Mouse (Mus musculus) intestine, embryonic 14.5 days (tissue): ENCODE measurements at regions not wholly inside any gene's neighbourhood (a gene's known extent, or its start where the extent isn't known, plus 50 kb on each side); places are given as distances from the start of the nearest gene placed in this dataset.
"Not testable (repeated sequence)": the region's sequence is repeated elsewhere in the genome, so short reads cannot be mapped to it uniquely, and the experiment has no call there.

Source experiments
- ATAC-seq: fragments of 200-750 bp; cut with Nextera tagmentation; replicated peaks from 2 replicates; pipeline ENCODE4 v1.8.0; 2017; ENCODE audit warnings: low read depth, moderate number of reproducible peaks, moderate TSS enrichment, moderate library complexity; ENCODE audit not compliant: low FRiP score, low TSS enrichment
- DNase-seq: peaks from one replicate; pipeline ENCODE4 v3.0.0-alpha.2; 2018; ENCODE audit warnings: low spot score
- H3K27ac ChIP-seq: fragments of 300-500 bp; sonication (generic); 2 replicates; pipeline ENCODE4 v1.5.1; 2014; ENCODE audit warnings: low read depth, mild to moderate bottlenecking, control low read depth
- H3K27me3 ChIP-seq: fragments of 300-500 bp; sonication (generic); replicated peaks from 2 replicates; pipeline ENCODE4 v1.6.1; 2014; ENCODE audit warnings: low read length, control low read depth; ENCODE audit not compliant: control insufficient read depth, insufficient read depth
- H3K36me3 ChIP-seq: fragments of 300-500 bp; sonication (generic); 2 replicates; pipeline ENCODE4 v1.6.1; 2014; ENCODE audit warnings: low read length, control low read depth; ENCODE audit not compliant: control insufficient read depth, insufficient read depth
- H3K4me1 ChIP-seq: fragments of 300-500 bp; sonication (generic); replicated peaks from 2 replicates; pipeline ENCODE4 v1.6.1; 2014; ENCODE audit warnings: low read length, control low read depth, mixed read lengths; ENCODE audit not compliant: control insufficient read depth, insufficient read depth
- H3K4me2 ChIP-seq: fragments of 300-500 bp; sonication (generic); 2 replicates; pipeline ENCODE4 v1.6.1; 2014; ENCODE audit warnings: low read length
- H3K4me3 ChIP-seq: fragments of 300-500 bp; sonication (generic); 2 replicates; pipeline ENCODE4 v1.5.1; 2014; ENCODE audit warnings: low read depth, low read length, control low read depth, mixed read lengths
- H3K9ac ChIP-seq: fragments of 300-500 bp; sonication (generic); 2 replicates; pipeline ENCODE4 v1.6.1; 2014; ENCODE audit warnings: mild to moderate bottlenecking, low read length
- H3K9me3 ChIP-seq: fragments of 300-500 bp; sonication (generic); 2 replicates; pipeline ENCODE4 v1.6.1; 2016; ENCODE audit warnings: low read length, control low read depth; ENCODE audit not compliant: control insufficient read depth
- WGBS: fragments of 180-500 bp; shearing (Covaris S2); extraction: QIAGEN DNeasy Blood & Tissue Kit; methylation state at CpG from one replicate; pipeline ENCODE4 v1.1.7; 2014; 5-methylcytosine and 5-hydroxymethylcytosine counted together

DNA sequence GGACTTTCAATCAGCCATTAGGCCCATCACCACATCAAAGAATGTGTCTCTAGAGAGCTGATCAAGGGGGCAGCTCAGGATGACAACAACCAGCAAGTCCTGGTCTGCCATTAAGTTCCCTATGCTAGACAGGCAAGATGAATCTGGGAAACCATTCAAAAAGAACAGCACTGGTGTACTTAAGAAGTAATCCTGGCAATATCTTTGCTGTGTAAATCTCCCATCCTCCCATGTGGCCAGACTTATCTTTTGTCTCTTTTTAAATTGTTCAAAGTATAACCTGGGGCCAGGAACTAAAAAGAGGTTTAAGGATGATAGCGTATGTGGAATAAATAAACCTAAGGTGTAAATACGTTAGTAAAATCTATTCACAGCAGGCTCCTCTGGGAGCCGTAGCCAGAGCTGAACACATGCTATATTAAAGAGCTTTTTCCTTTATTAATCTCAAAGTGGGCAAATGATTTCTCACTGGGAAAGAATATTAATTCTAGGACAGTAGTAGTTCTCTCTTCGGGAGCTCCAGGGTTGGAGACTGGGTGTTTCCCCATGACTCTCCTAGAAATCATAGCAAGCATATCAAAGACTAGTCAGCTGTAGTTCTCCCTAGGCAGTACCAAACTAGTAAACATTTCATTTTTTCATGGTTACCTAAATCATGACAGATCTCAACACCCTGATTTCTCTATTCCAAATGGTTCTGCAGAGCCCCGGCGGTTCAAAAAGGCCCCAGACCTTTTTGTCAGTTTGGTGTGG is 216.8 kb upstream of the Zpld1 start:
- Histone ChIP-seq H3K27ac (no peak overlapping the region), H3K4me3 (no peak overlapping the region), H3K9ac (no peak overlapping the region), H3K9me3 (no peaks in the 10 kb centered on the region), H3K27me3 (no peaks in the 10 kb centered on the region), H3K36me3 (no peaks in the 10 kb centered on the region), H3K4me1 (no peaks in the 10 kb centered on the region), H3K4me2 (no peak overlapping the region)
- 87% methylated on average over 6 of the region's 6 CpGs for WGBS
- no peak for ATAC-seq
- DNase-seq = no peak

- Histone ChIP-seq H3K27me3 (no peaks in the 10 kb centered on the region), H3K9me3 (no peaks in the 10 kb centered on the region), H3K4me2 (no peak overlapping the region), H3K27ac (no peak overlapping the region), H3K4me1 (no peaks in the 10 kb centered on the region), H3K36me3 (no peaks in the 10 kb centered on the region), H3K4me3 (no peak overlapping the region), H3K9ac (no peak overlapping the region)
- DNase-seq (no peak), ATAC-seq (peak; percentile 50; the same call in 1 of the 2 replicates)
- WGBS = 44% methylated on average over 6 of the region's 6 CpGs
Observed at GRCm38 (mm10) chr16:55504796-55505413, 207.1 kb upstream of the Zpld1 start.

GRCm38 (mm10) chr16:55504274-55504673 is 206.5 kb upstream of the Zpld1 start:
- H3K4me1 ChIP-seq = no peaks in the 10 kb centered on the region
- WGBS = 55% methylated on average over 3 of the region's 3 CpGs
- DNase-seq (no peak), ATAC-seq (no peak)
- H3K27me3 ChIP-seq = no peaks in the 10 kb centered on the region
- H3K36me3 ChIP-seq = no peaks in the 10 kb centered on the region
- H3K4me2 ChIP-seq = no peak overlapping the region
- no peak overlapping the region for H3K9ac ChIP-seq
- no peak overlapping the region for H3K27ac ChIP-seq
- no peaks in the 10 kb centered on the region for H3K9me3 ChIP-seq
- no peak overlapping the region for H3K4me3 ChIP-seq

DNA sequence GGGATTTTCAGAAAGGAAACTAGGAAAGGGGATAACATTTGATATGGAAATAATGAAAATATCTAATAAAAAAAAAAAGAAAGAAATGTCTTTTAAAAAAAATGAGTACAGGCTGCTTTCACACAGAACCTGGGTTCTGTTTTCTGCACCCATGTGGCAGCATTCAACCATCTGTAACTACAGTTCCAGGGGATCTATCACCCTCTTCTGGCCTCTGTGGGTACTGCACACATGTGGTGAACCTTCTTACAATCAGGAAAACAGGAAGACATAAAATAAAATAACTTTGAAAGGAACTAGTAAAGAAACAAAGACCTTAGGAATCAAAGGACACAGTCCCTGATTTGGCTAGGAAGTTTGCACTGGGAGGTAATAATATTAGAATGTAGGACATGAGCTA is 205.5 kb upstream of the Zpld1 start:
- Histone ChIP-seq H3K4me3 (no peak overlapping the region), H3K9me3 (no peaks in the 10 kb centered on the region), H3K27ac (no peak overlapping the region), H3K9ac (no peak overlapping the region), H3K27me3 (no peaks in the 10 kb centered on the region), H3K36me3 (no peaks in the 10 kb centered on the region), H3K4me1 (no peaks in the 10 kb centered on the region), H3K4me2 (no peak overlapping the region)
- no peak for ATAC-seq
- no peak for DNase-seq

DNA sequence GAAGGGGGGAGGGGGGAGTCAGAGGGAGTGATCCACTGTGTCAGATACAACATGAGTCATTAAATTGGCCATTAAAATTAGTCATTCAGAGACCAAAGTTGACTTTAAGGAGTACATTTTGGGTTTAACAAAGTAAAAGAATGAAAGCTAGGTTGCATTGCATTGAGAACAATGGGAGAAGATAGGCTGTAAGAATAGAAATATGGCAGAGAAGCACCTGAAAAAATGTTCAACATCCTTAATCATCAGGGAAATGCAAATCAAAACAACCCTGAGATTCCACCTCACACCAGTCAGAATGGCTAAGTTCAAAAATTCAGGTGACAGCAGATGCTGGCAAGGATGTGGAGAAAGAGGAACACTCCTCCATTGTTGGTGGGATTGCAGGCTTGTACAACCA is 202.0 kb upstream of the Zpld1 start:
- not testable (repeated sequence) for H3K27ac ChIP-seq, DNase-seq, ATAC-seq, H3K4me1 ChIP-seq, H3K27me3 ChIP-seq, H3K9me3 ChIP-seq, H3K4me3 ChIP-seq, H3K9ac ChIP-seq, H3K4me2 ChIP-seq, H3K36me3 ChIP-seq

DNA sequence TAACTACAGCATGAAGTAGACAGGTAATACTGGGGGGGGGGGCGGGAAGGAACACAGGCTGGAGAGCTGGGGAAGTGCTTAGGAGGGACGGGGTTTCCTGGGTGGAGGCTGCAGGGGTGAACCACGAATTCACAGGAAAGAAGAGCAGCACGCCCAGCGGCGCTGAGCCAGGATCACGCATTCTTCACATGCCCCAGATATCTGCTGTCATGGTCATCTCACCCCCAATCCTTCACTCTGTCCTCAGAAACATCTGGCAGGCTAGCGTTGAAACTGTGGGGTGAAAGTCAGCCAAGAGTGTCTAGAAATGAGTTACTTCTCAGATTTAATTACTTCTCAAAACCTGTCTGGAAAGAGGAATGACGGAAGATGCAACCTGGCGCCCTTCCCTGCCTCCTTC is 197.3 kb upstream of the Zpld1 start:
- Histone ChIP-seq H3K9ac (no peak overlapping the region), H3K9me3 (no peaks in the 10 kb centered on the region; the same call in 1 of the 2 replicates), H3K27ac (no peak overlapping the region), H3K27me3 (no peaks in the 10 kb centered on the region), H3K36me3 (no peaks in the 10 kb centered on the region), H3K4me1 (no peaks in the 10 kb centered on the region), H3K4me3 (no peak overlapping the region), H3K4me2 (no peak overlapping the region)
- WGBS = 62% methylated on average over 10 of the region's 10 CpGs
- no peak for DNase-seq
- no peak for ATAC-seq

GRCm38 (mm10) chr16:55494162-55494561 is 196.4 kb upstream of the Zpld1 start:
- DNase-seq (no peak), ATAC-seq (no peak)
- Histone ChIP-seq H3K36me3 (no peaks in the 10 kb centered on the region), H3K4me2 (no peak overlapping the region), H3K4me1 (no peaks in the 10 kb centered on the region), H3K9ac (no peak overlapping the region), H3K9me3 (no peaks in the 10 kb centered on the region; the same call in 1 of the 2 replicates), H3K4me3 (no peak overlapping the region), H3K27ac (no peak overlapping the region), H3K27me3 (no peaks in the 10 kb centered on the region)
- WGBS = 52% methylated on average over 5 of the region's 5 CpGs

- ATAC-seq = no peak
- 83% methylated on average over 4 of the region's 4 CpGs for WGBS
Observed at GRCm38 (mm10) chr16:55492111-55492510, 194.3 kb upstream of the Zpld1 start.

GRCm38 (mm10) chr16:55484391-55484790 is 186.6 kb upstream of the Zpld1 start:
- WGBS = 76% methylated on average over 2 of the region's 2 CpGs
- Histone ChIP-seq H3K4me2 (no peak overlapping the region), H3K27ac (no peak overlapping the region), H3K9ac (no peak overlapping the region), H3K4me1 (no peaks in the 10 kb centered on the region), H3K27me3 (no peaks in the 10 kb centered on the region), H3K4me3 (no peak overlapping the region), H3K36me3 (no peaks in the 10 kb centered on the region), H3K9me3 (no peaks in the 10 kb centered on the region)
- ATAC-seq = no peak
- no peak for DNase-seq

More at GRCm38 (mm10) chr16:55492111-55492510, 194.3 kb upstream of the Zpld1 start:
- H3K36me3 ChIP-seq = no peaks in the 10 kb centered on the region
- no peaks in the 10 kb centered on the region for H3K27me3 ChIP-seq
- no peaks in the 10 kb centered on the region for H3K4me1 ChIP-seq
- no peak overlapping the region for H3K9ac ChIP-seq
- H3K4me2 ChIP-seq = no peak overlapping the region
- no peak overlapping the region for H3K4me3 ChIP-seq
- DNase-seq = no peak
- H3K27ac ChIP-seq = no peak overlapping the region
- no peaks in the 10 kb centered on the region; the same call in 1 of the 2 replicates for H3K9me3 ChIP-seq
